Mouse (Mus musculus) cerebellum, adult 8-10 months (tissue): ENCODE data around the gene Klhl42.

Experiments
- DNase-seq: peaks from one replicate; pipeline ENCODE4 v3.0.0; 2022

The Klhl42 gene

DNA sequence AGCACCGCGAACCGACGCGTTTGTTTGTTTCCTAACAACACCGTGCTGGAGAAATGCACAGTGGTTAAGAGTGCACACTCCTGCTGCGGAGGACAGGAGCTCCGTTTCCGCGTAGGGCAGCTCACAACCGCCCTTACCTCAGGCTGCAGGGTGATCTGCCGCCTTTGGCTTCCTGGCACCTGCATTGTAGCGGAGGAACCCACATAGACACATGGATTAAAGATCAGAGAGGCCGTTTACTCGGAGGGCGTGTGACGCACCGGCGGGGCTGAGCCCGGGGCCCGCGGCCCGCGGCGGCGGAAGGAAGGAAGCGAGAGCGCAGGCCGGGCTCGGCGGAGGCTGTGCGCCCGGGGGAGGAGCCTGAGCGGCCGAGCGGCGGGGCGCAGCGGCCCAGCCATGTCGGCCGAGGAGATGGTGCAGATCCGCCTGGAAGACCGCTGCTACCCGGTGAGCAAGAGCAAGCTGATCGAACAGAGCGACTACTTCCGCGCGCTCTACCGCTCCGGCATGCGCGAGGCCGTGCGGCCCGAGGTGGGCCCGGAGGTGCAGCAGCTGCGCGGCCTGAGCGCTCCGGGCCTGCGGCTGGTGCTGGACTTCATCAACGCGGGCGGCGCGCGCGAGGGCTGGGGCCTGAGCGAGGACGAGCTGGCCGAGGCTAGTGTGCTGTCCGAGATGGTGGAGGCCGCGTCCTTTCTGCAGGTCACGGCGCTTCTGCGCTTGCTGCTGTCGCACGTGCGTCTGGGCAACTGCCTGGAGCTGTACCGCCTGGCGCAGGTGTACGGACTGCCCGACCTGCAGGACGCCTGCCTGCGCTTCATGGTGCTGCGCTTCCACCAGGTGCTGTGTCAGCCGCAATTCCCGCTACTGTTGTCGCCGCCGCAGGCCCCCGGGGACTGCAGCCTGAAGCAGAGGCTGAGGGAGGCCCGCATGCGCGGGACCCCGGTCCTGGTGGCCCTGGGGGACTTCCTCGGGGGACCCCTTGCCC, at the start of gene Klhl42:
TSS of gene Klhl42 (plus strand) at position 244 of the 985 bp plus-strand sequence.
- DNase-seq, result peak; percentile 76

DNA sequence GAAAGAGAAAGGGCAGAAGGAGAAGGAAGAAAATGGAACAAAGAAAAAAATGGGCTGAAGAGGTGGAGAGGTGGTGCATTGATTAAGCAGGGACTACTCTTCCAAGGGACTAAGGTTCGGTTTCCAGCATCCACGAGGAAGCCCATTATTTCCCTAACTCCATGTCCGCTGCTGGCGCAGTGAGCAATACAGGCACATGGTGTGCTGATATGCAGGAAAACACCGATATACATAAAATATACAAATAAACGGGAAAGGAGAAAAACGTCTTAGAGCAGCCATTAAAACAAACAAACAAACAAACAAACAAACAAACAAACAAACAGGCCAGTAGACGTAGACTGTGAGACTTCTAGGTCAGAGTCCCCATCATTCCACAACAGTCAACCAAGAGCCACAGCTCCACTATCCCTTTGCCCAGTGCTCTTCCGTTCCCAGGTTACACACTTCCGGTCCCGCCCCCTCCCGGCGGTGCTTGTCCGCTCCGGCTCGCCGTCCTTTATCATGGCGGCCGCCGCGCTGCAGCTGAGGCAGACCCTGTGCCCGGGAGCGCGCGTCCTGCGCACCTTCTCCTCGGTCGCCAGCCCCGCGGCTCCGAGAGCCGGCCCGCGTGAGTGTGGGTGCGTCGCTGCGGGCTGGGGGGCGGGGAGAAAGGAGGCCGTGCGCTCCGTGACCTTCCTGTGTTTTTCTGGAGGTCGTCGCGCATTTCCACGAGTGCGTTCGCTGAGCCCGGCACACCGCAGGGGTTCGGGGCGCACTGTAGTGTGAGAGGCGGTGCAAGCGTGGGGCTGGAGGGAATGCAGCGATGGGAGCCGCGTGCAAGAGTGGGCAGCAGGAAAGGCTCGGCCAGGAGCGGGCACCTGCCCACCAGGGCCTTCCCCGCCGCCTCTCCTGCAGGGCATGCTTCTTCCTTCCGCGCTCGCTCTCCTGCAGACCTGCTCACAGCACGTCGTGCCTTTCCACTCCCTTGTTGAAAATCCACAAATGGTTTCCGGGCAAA, 48.6 kb upstream of the Klhl42 start, which contains the start of gene Mrps35:
TSS of gene Mrps35 (plus strand) at position 474 of the 1,000 bp plus-strand sequence.
- DNase-seq, result peak; percentile 87

DNA sequence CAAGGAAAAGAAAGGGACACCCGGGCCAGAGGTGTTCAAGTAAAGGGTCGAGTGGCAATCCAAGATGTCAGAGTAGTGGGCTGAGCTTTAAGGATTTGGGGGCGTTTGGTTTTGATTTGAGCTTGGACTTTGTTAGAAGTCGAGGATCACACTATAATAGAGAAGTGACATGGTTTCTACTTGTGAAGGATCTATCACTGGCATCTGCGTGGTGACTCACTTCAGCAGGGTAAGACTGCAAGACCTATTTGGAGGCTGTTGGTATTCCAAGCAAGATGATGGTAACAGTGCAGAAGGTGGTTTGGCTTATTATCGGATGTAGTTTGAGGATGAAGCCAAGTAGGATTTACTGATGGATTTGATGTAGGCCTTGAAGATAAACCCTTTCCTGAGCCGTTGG, 47.5 kb upstream of the Klhl42 start:
- DNase-seq, result no peak

DNA sequence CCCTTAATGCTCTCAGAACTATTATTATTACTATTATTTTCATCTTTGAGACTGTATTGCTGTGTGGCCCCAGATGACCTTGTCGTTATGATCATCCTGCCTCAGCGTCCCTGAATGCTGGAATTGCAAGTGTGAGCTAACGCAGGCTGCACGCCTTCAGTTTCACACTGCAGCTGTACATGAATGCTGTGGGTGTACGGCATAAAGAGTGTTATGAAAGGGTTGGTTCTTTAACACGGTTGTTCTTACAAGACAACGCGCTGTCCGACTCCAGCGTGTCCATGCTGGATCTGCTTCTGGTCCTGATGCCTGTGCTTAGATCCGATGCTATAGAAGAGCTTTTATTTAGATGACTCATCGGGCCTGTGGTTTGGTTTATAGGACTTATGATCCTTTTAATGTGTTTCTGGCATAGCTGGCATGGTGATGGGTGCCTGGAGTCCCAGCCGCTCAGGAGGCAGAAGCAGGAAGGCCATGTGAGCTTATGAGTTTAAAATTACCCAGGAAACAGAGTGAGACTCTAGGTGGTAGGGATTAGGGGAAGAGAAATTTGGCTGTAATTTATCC, 41.9 kb upstream of the Klhl42 start:
- DNase-seq, result no peak

DNA sequence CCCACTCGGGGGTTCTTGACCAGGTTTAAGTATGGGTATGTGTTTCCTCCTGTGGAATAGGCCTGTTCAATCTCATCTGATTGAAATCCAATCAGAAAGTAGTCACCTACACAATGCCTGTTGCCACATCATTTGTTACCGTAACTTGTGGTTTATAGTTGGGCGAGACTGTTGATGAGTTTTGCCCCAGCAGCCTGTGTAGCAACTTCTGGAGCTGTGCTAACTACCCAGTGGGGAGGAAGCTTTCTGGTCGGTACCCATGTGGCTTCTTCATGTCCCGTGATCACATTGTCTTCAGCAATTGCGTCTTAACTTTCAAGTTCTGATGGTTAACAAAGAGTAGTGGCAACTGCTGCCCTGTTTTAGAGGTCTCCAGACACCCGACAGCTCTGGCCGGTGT, 39.5 kb upstream of the Klhl42 start:
- no peak for DNase-seq

DNA sequence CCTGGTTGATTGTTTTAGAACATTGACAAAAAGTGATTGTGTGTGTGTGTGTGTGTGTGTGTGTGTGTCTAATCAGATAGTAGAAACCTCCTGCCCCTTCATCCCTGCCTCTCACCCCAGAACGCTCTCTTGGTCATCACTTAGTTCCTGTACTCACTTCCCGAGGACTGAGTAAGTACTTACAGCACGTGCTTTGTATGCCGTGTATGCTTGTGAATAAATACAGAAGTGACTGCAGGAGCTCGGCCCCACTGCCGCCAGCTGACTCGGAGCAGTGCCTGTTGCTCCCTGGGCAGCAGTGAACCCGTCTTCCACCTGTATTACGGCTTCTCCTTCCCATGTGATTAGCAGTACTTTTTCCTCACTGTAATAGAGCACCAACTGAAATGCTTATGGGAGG, 38.7 kb upstream of the Klhl42 start:
- DNase-seq, result no peak

DNA sequence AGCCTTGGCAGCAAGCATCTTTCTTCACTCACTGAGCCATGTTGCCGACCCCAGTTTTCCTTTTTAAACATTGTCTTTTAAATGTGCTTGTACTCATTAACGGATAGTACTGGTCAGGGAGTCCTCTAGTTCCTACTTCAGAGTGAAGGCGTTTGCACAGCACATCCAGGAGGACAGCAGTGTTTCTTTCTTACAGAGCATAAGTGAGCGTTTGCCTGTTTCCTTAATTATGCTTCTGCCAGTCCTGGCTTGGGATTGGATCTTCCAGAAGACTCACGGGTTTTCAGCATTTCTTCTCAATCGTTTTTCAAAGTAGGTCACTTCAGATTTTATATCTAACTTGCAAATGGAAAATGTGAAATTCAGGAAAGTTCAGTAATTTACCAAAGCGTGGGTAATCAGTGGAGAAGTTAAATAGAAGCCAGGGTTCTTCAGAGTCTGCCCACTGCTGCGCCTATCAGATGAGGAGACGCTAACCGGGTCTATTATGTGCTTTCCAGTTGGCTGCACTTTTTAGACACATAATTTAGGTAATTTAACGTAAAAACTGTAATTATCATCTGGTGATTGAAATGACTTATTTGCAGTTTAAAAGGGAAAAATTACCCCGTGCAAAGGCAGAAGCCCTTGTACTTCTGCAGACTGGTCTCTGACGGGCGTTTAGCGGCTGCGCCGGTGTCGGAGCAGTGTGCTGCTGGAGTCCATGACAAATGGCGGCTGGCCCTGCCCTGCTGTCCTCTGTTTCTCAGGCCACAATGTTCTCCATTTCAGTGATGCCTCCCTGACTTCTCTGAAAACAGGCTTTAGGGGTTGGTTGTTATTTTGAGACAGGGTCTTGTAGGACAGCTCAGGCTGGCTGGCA, 37.2 kb upstream of the Klhl42 start:
- no peak for DNase-seq

DNA sequence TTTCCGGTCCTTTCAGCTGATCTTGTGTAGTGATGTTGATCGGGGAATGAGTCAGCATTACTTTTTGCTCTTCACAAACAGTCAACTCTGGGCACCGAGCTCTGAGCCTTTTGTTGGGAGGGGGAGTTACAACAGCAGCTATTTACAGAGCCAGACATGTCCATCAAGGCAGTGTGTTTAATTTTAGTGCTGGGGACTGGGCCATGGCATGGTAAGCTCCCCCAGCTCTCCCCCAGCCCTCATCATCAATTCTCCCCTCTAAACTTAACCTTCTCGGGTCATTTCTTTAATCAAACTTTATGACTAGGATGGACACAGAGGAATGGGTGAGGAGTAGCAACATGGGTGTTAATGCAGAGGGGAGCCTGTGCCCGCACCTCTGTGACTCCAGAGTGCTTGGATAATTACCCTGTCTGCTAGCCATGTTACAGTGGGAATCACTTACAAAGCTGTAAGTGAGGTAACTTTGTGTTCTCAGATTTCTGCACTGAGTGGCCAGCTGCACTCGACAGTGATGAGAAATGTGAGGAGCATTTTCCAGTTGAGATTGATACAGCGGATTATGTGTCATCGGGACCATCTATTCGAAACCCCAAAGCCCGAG, 35.7 kb upstream of the Klhl42 start:
- no peak for DNase-seq

DNA sequence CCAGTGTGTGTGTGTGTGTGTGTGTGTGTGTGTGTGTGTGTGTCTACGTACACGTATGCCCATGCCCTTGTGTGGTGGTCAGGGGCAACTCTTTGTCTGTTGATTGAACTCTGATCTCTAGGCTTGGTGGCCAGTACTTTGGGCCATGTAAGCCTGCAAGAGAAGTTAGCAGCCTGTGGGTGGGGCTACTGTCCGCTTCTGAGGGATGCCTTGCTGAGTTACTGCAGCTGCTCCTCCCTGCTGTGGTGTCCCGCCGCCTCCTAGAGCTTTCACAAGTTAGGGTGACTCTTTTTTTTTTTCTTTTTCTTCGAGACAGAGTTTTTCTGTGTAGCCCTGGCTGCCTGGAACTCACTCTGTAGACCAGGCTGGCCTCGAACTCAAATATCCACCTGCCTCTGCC, 31.9 kb upstream of the Klhl42 start:
- DNase-seq, result no peak

DNA sequence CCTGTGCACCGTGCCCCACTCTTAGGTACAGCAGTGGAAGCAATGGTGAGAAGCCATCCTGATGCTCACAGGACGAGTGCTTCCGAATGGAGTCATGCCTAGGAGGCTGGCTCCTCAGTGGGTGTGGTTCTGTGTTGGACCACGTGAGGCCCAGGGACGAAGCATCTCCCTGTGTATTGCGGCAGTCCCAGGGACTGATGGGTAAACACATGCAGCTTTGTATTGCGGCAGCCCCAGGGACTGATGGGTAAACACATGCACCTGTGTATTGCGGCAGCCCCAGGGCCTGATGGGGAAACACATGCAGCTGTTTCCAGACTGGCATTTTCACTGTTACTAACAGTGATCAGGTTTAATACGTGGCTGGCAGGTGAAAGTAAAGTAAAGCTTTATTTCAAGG, 29.5 kb upstream of the Klhl42 start:
- no peak for DNase-seq

DNA sequence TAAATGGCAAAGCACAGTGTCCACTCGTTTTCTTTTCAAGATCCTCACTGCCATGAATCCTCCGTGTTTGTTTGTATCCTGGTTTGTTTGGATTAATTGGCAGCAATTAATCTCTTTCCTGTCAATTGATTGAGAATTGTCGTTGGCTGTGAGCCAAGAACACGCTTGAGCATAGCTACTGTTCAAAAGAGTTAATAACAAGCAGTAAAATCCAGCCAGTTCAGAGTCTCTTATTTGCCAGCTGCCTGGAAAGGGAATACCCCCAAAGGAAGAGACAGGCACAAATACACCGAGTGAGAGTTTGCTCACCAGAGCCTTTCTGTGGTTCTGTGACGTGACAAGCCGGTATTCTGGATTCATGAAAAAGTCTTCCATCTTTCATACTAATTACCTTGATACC, 29.1 kb upstream of the Klhl42 start:
- no peak for DNase-seq

DNA sequence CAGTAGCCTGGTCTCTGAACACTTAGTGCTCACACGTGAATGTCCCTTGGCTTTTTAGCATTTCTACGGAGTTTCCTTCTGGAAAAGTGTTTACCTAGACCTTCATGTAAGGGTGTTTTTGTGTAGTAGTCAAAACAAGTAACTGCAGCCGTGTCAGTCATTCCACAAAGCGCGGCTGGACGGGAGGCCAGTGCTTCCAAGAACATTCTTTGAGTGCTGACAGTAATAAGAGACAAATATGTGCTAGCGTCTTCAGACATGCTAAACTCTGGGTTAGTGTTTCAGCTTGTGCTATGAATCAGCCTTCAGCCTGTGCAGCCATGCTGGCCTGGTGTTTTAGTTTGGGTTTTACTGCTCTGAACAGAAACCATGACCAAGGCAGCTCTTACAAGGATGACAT, 28.5 kb upstream of the Klhl42 start:
- no peak for DNase-seq

DNA sequence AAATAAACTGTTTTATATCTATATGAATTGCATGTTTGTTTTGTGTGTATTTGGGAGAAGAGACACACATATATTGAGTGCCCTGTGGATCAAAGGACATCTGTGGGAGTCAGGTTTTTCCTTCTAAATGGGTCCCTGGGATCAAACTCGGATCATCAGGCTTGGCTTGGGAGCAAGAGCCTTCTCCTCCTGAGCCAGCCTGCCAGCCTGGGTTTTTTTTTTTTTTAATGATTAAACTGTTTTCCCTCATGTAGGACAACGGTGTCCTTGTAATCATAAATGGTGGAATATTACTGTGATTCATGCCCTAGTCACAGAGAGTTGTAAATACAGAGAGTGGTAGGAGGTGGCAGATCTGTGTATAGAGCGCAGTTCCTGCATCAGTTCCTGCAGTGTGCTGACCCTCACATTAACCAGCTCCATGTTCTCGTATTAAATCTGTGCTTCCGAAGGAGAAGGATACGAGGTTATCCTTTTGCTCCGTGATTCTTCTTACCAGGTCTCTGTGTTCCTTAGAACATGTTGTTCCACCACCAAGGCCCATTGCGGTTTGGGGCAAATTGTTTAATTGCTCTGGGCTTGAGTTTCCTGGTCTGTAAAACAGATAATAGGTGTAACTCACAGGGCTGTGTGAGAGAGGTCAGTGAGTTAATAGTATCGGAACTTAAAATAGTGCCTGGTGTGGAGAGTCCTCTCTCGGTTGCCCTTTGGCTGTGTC, 26.8 kb upstream of the Klhl42 start:
- DNase-seq, result no peak

DNA sequence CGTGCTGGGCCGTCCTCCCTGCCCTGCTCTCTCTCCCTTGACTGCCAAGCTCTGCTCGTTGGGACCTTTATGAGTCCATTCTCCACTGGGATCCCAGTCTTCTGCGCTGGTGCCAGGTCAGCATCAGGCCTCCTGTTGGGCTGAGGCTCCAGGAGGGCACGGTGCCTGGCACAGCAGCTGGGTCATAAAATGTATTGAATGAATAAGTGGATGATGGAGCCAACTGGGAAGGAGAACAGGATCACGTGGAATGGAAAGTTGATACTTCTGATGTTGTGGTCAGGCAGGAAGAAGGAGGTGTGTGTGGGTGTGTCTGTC, 26.3 kb upstream of the Klhl42 start:
- no peak for DNase-seq

DNA sequence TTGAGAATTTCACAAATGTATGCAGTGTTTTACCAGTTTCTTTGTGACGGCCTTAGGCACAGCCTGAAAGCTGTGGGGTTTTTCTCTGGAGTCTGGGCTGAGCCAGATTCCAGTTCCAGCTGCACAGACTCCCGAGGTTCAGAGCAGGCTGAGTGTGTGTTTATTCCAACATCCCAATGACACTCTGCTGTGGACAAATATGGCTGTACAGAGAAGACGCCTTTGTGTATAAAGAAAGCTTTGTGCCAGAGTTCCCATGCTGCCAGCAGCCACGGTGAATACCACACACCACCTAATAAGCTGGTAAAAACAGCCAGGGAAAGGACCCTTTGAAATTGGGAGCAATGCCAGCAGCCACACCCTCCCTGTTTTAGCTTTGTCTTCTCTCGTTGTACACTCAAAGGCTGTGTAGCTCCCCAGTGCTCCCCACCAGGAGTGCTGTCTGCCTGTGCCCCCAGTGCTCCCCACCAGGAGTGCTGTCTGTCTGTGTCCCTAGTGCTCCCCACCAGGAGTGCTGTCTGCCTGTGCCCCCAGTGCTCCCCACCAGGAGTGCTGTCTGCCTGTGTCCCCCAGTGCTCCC, 15.3 kb upstream of the Klhl42 start:
- DNase-seq, result no peak

DNA sequence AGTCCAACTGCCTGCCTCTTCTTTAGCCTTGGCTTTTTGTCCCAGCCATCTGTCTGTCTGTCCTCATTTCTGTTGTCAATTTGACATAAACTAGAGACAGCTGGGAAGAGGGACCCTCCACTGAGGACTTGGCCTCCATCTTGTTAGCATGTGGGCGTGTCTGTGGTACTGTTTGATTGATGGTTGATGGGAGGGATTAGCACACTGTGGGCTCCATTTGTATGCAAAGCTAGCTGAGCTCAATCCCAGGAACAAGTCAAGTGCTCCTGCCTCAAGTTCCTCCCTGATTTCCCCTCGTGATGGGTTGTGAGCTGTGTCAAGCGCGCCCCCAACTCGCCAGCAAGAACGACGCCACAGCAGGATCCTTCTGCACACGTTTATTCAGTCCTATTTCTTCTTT, 14.3 kb upstream of the Klhl42 start:
- DNase-seq, result no peak

DNA sequence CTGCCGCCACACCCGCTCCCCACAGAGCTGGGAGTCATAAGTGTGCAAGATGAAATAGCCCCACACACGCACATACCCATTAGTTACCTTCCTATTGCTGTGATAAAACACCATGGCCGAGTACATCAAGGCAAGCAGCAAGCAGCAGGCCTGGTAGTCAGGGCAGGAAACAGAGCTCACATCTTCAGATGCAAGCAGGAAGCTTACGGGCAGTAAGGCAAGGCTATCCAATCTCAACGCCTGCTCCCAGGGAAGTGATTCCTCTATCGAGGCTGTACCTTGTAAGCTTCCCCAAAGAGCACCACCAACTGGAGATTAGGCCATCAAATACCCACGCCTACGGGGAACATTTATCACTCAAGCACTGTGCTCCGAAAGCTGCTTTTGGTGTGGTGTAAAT, 11.3 kb upstream of the Klhl42 start:
- DNase-seq, result no peak

DNA sequence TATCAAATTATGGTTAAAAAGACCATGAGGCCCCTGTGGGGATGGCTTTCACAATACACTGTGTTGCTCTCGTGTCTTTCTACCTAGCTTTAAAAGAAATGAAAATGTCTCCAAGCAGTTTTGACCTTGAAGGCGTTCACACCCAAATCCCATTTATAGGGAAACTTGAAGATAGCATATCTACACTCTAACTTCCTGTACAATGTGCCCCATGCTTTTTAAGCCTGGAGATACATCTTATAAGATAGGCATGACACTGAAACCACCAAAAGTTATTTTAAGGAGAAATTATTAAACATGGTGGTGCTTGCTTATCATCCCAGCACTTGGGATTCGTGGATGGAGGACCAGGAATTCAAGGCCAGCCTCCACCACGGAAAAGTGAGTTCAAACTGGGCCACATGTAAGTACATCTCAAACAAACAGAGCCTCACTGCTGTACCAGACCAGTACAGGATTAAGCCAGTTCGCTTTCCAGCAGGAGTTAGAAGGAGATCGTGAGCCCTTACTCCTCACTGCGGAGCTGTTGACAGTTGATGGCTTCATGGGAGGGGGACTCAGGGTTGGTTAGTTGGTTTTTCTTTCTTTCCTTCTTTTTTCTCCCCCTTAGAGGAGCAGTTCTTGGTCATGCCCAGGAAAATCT, 5.7 kb upstream of the Klhl42 start:
- DNase-seq, result no peak

DNA sequence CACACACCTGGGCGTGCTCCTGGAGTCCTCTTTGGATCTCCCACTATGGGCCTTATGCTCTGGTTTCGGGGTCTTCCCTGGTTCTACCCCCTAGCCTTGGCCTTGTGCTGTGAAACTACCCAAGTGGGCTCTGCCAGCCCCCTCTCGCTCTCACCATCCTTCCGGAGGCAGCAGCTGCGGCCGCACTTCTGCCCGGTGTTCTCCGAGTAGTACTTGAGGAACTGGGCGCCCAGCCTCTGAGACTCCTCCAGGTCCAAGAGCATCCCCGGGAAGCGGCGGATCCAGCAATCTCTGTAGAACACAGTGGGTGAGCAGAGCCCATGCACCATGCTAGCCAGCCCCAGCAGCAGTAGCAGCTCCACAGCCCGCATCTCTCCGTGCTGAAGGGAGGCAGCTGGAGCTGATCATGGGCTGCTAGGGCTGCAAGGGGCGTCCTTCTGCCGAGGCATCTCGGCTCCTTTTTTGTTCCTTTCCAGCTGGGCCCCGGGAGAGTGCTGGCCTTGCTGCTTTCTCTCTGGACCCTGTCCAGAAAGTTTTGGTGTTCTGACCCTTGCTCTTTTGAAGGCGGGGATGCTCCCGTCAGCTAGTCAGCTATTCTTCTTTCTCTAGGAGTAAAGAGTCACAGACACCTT, 4.5 kb upstream of the Klhl42 start, which contains the start of gene Mansc4:
TSS of gene Mansc4 (minus strand) at position 439 of the 632 bp plus-strand sequence.
- DNase-seq, result no peak

DNA sequence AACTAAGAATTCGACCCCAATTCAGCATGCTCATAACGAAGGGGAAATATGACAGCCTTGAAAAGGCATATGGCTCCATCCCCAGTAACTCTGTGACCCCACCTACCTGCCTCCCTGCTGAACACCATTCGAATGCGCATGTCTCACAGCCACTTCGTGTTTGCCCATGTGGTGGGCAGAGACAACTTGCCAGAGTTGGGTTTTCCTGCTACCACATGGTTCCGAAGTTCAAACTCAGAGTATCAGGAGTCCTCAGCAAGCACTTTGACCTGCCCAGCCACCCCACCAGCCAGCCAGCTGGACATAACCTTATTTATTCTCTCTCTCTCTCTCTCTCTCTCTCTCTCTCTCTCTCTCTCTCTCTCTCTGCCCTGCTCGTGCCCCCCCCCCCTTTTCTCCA, 3.4 kb upstream of the Klhl42 start:
- no peak for DNase-seq
